Mouse (Mus musculus): Measurements from ENCODE around the gene Crip1. TPM values are rescaled to one million over a fixed set of nuclear protein-coding genes. Genes with fewer than 3 reads are reported as not detected.

The Crip1 gene
- polyA plus RNA-seq, 1 experiment from 2014 or later, result 63.5 TPM

DNA sequence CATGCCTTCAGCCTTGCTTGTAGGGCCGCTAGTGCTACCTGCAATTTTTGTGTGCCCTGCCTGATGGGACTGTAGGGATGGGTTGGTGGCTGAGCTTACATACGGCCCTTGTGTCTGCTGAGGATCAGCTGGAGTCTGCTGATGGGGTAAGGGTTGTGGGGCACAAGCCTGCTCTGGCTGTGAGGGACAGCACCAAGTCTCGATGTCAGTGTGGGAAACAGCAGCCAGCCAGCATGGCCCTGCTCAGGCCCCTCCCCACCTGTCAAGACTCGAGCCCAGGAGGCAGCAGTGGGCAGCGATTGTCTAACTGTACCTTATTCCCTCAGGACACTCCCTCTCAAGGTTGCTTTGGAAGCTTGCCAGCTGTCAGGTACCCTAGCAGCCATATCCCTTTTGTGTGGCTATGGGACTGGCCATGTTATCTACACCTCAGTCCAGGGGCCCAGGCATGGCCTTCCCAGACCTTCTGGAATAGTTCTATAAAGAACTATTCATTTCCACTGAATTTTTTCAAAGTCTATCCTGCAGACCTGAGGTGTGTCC is 12.2 kb upstream of the Crip1 start:
- H3K4me3 ChIP-seq (ENCODE audit: low read depth, low read length), result no peak overlapping the region
- no peak overlapping the region for H3K9ac ChIP-seq (replicated peaks; ENCODE audit: low read length)
- no peaks in the 10 kb centered on the region for H3K4me1 ChIP-seq (ENCODE audit: control insufficient read depth, insufficient read depth, low read length)
- peaks cover 32% of the 10 kb centered on the region for H3K36me3 ChIP-seq (replicated peaks; ENCODE audit: control insufficient read depth, insufficient read depth, low read depth, low read length)
- H3K9me3 ChIP-seq (replicated peaks; ENCODE audit: control insufficient read depth, low read length), result no peaks in the 10 kb centered on the region
- WGBS, result 92% methylated on average over 5 of the region's 5 CpGs
- H3K27me3 ChIP-seq (ENCODE audit: control insufficient read depth, insufficient read depth, low read length), result no peaks in the 10 kb centered on the region; the same call in 1 of the 2 replicates
- ATAC-seq (replicated peaks; ENCODE audit: insufficient number of reproducible peaks, low FRiP score, low TSS enrichment, low read depth), result no peak
- DNase-seq (ENCODE audit: low spot score), result no peak
- no peak overlapping the region for H3K27ac ChIP-seq (replicated peaks; ENCODE audit: low read depth, low read length)
- H3K4me2 ChIP-seq (ENCODE audit: low read depth, low read length), result no peak overlapping the region

DNA sequence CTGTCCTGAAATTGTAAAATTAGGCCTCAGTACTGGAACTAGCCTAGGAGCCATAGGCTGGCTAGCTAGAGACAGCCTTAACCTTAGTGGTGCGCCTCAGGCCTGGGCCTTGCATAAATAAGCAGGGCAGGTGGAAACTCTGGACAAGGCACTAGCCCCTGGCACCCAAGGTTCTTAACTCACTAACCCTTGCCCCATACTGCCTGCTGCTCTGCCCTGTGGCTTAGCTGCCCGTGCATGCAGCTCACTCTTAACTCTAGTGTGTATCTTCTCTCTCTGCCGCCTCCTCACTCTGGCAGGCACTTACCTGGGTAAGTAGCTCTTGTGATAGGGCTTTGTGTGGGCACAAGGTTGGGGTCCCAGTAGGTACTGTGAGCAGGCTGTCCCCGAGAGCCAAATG is 11.6 kb upstream of the Crip1 start:
- Histone ChIP-seq H3K4me3 (ENCODE audit: low read depth, low read length) (no peak overlapping the region), H3K9ac (replicated peaks; ENCODE audit: low read length) (no peak overlapping the region), H3K27ac (replicated peaks; ENCODE audit: low read depth, low read length) (no peak overlapping the region), H3K4me1 (ENCODE audit: control insufficient read depth, insufficient read depth, low read length) (no peaks in the 10 kb centered on the region), H3K9me3 (replicated peaks; ENCODE audit: control insufficient read depth, low read length) (no peaks in the 10 kb centered on the region), H3K27me3 (ENCODE audit: control insufficient read depth, insufficient read depth, low read length) (no peaks in the 10 kb centered on the region; the same call in 1 of the 2 replicates), H3K36me3 (replicated peaks; ENCODE audit: control insufficient read depth, insufficient read depth, low read depth, low read length) (peaks cover 32% of the 10 kb centered on the region), H3K4me2 (ENCODE audit: low read depth, low read length) (no peak overlapping the region)
- ATAC-seq (replicated peaks; ENCODE audit: insufficient number of reproducible peaks, low FRiP score, low TSS enrichment, low read depth) (no peak), DNase-seq (ENCODE audit: low spot score) (no peak)
- WGBS, result 95% methylated on average over 4 of the region's 4 CpGs

DNA sequence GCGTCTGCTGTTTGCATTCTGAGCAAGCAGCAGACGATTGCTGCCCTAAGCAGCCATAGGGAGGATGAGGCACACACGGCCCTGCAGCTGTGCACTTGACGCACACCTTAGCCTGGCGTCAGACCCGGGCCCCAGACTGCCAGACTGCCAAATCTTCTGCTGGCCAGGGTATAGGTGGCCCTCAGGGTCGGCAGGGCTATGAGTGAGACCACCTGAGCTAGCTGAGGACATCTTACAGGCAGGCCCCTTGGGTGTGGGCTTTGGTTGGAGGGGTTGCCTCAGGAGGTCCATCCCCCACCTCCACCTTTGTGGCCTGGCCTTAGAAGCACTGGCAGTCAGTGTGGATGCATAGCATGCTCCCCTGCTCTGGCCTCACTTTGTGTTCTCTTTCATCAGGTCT is 10.7 kb upstream of the Crip1 start:
- Histone ChIP-seq H3K9ac (replicated peaks; ENCODE audit: low read length) (no peak overlapping the region), H3K4me3 (ENCODE audit: low read depth, low read length) (no peak overlapping the region), H3K4me1 (ENCODE audit: control insufficient read depth, insufficient read depth, low read length) (0 out of 2 replicates have a peak, but pooled peaks cover 3% of the 10 kb centered on the region), H3K9me3 (replicated peaks; ENCODE audit: control insufficient read depth, low read length) (no peaks in the 10 kb centered on the region), H3K27me3 (ENCODE audit: control insufficient read depth, insufficient read depth, low read length) (no peaks in the 10 kb centered on the region; the same call in 1 of the 2 replicates), H3K27ac (replicated peaks; ENCODE audit: low read depth, low read length) (no peak overlapping the region), H3K36me3 (replicated peaks; ENCODE audit: control insufficient read depth, insufficient read depth, low read depth, low read length) (peaks cover 32% of the 10 kb centered on the region), H3K4me2 (ENCODE audit: low read depth, low read length) (no peak overlapping the region)
- ATAC-seq (replicated peaks; ENCODE audit: insufficient number of reproducible peaks, low FRiP score, low TSS enrichment, low read depth) (no peak), DNase-seq (ENCODE audit: low spot score) (no peak)
- WGBS, result 90% methylated on average over 7 of the region's 7 CpGs

DNA sequence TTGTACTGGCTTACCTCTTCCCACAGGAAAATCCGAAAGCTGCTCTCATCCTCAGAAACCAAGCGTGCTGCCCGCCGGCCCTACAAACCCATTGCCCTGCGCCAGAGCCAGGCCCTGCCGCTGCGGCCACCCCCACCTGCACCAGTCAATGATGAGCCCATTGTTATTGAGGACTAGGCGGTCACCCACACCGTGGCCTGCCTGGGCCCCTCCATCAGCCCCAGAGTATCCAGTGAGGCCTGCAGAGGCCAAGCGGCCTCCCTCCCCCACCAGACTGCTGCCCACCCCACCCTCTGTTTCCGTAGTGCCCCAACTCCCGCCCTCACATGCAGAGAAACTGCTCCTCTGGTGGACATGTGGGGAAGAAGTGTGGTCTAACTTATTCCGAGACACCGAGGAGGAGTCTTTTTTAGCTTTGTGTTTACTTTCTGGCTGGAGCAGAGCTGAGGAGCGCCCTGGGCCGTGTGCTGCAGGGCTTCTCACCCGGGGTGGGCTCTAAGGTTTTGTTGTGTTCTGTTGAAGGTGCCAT is 9.6 kb upstream of the Crip1 start:
- no peak overlapping the region for H3K9ac ChIP-seq (replicated peaks; ENCODE audit: low read length)
- DNase-seq (ENCODE audit: low spot score) (no peak), ATAC-seq (replicated peaks; ENCODE audit: insufficient number of reproducible peaks, low FRiP score, low TSS enrichment, low read depth) (no peak)
- no peak overlapping the region for H3K4me3 ChIP-seq (ENCODE audit: low read depth, low read length)
- H3K27me3 ChIP-seq (ENCODE audit: control insufficient read depth, insufficient read depth, low read length), result peaks cover 7% of the 10 kb centered on the region
- H3K9me3 ChIP-seq (replicated peaks; ENCODE audit: control insufficient read depth, low read length), result no peaks in the 10 kb centered on the region
- peaks cover 31% of the 10 kb centered on the region for H3K36me3 ChIP-seq (replicated peaks; ENCODE audit: control insufficient read depth, insufficient read depth, low read depth, low read length)
- H3K27ac ChIP-seq (replicated peaks; ENCODE audit: low read depth, low read length), result no peak overlapping the region
- 91% methylated on average over 17 of the region's 17 CpGs for WGBS
- H3K4me2 ChIP-seq (ENCODE audit: low read depth, low read length), result no peak overlapping the region
- H3K4me1 ChIP-seq (ENCODE audit: control insufficient read depth, insufficient read depth, low read length), result 0 out of 2 replicates have a peak, but pooled peaks cover 3% of the 10 kb centered on the region

DNA sequence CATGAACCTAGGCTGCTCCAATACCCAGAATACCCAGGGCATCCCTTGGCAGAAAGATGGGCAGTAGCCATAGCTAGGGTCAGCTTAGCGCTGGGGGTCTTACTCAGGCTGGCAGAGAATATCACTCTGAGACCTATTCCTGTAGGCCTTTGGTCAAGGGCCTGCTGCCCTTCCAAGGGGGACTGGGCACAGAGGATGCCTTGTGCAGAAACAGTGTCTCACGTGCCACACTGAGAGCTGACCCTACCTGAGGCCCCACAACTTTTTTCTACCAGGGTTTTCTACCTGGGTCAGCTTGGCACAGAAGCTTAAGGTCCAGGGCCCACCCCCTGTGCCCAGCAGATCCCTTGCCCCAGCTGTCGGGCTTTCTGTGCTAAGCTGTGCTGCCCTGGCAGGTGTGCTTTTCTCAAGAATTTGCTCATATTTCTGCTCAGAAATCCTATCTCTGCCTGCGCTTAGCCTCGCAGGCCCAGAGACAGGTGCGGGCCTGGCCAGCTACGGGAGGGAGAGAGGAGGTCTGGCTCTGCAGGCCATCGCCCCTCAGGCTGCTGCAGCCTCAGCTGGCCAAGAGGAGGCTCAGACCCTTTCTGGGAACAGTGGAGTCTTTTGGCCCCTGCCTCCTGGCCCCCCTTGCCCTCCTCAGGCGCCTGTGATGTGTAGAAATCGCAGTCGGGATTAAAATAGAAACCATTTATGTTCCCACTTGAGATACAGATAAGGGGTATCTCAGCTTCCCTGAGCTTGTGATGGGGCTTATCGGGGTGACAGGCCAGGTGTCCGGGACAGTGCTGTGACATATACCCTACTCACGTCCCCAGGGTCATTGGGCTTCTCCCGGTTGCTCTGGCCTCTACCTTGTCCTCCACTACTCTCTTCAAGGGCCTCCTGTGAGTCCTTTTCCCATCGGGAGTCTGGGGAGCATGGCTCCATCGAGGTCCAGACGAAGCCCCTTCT is 8.6 kb upstream of the Crip1 start:
- WGBS, result 88% methylated on average over 18 of the region's 18 CpGs
- H3K27ac ChIP-seq (replicated peaks; ENCODE audit: low read depth, low read length), result no peak overlapping the region
- no peak overlapping the region for H3K4me2 ChIP-seq (ENCODE audit: low read depth, low read length)
- H3K36me3 ChIP-seq (replicated peaks; ENCODE audit: control insufficient read depth, insufficient read depth, low read depth, low read length), result peaks cover 22% of the 10 kb centered on the region
- H3K4me1 ChIP-seq (ENCODE audit: control insufficient read depth, insufficient read depth, low read length), result peaks cover 7% of the 10 kb centered on the region; the same call in 1 of the 2 replicates
- H3K9ac ChIP-seq (replicated peaks; ENCODE audit: low read length), result no peak overlapping the region
- no peak for ATAC-seq (replicated peaks; ENCODE audit: insufficient number of reproducible peaks, low FRiP score, low TSS enrichment, low read depth)
- no peaks in the 10 kb centered on the region for H3K9me3 ChIP-seq (replicated peaks; ENCODE audit: control insufficient read depth, low read length)
- DNase-seq (ENCODE audit: low spot score), result no peak
- peaks cover 12% of the 10 kb centered on the region for H3K27me3 ChIP-seq (ENCODE audit: control insufficient read depth, insufficient read depth, low read length)
- no peak overlapping the region for H3K4me3 ChIP-seq (ENCODE audit: low read depth, low read length)

DNA sequence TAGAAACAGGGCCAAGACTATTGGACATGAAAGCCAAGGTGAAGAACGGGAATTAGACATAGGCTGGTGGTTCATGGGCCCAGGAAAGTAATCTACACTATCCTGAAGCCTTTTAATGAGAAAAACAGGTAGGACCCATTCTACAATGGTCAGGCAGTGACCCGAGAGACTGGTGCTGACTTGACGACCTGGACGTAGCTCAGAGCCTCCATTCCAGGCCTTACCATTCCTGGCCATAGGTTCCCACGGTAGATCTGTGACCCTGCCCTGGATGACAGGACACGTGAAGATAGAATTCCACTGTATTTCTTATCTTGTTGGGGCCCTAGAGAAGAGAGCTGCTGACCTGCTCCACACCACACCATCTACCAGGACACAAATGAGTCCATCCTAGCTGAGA is 7.8 kb upstream of the Crip1 start:
- peaks cover 21% of the 10 kb centered on the region for H3K36me3 ChIP-seq (replicated peaks; ENCODE audit: control insufficient read depth, insufficient read depth, low read depth, low read length)
- no peaks in the 10 kb centered on the region for H3K9me3 ChIP-seq (replicated peaks; ENCODE audit: control insufficient read depth, low read length)
- no peak overlapping the region for H3K4me3 ChIP-seq (ENCODE audit: low read depth, low read length)
- H3K4me1 ChIP-seq (ENCODE audit: control insufficient read depth, insufficient read depth, low read length), result peaks cover 7% of the 10 kb centered on the region
- H3K9ac ChIP-seq (replicated peaks; ENCODE audit: low read length), result no peak overlapping the region
- H3K27ac ChIP-seq (replicated peaks; ENCODE audit: low read depth, low read length), result no peak overlapping the region
- DNase-seq (ENCODE audit: low spot score) (no peak), ATAC-seq (replicated peaks; ENCODE audit: insufficient number of reproducible peaks, low FRiP score, low TSS enrichment, low read depth) (no peak)
- peaks cover 14% of the 10 kb centered on the region for H3K27me3 ChIP-seq (ENCODE audit: control insufficient read depth, insufficient read depth, low read length)
- WGBS, result 79% methylated on average over 6 of the region's 6 CpGs
- no peak overlapping the region for H3K4me2 ChIP-seq (ENCODE audit: low read depth, low read length)

DNA sequence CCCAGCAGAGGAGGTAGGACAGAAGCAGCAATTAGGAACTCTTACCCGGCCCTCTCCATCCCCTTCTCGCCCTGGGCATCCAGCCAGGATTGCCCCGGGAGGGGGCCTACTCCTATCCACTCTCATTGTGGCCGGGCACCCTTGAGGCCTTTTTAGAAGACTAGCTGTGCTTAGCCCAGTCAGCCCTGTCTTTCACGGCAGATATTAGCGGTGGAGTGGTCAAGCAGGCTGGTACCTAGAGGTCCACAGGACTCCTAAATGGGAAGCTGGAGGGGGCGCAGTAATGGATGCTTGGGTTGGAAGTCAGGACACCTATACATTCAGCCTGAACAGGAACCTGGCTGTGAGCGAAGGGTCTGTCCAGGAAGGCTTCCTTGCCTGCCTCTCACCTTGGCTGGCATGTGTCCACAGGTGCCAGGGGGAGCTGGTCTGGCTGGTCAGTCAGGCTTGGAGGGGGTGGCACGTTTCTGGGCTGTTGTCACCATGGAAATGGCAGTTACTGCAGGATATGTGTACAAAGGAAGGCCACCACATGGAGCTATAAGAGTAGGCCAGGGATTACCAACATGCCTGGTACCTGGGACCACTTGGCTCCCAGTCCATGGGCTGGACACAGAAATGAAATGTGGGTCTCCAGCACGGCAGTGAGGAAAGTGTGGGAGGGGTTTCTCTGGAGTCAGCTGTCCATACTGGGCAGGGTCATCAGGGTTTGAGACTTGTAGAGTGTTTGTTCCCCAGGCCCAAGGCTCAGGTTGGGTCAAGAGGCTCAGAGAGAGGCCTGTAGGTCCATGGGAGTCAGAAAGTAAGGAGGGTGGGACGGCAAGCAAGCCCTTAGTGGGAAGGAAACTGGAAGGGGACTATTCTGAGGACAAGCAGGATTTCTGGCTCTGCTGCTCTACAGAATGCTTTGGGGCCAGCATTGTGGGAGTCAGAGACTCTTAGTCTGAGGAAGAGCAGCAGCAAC is 6.9 kb upstream of the Crip1 start:
- Histone ChIP-seq H3K4me1 (ENCODE audit: control insufficient read depth, insufficient read depth, low read length) (peaks cover 7% of the 10 kb centered on the region), H3K9me3 (replicated peaks; ENCODE audit: control insufficient read depth, low read length) (no peaks in the 10 kb centered on the region), H3K27me3 (ENCODE audit: control insufficient read depth, insufficient read depth, low read length) (peaks cover 14% of the 10 kb centered on the region), H3K4me2 (ENCODE audit: low read depth, low read length) (peak overlapping the region; percentile 79), H3K36me3 (replicated peaks; ENCODE audit: control insufficient read depth, insufficient read depth, low read depth, low read length) (peaks cover 19% of the 10 kb centered on the region), H3K27ac (replicated peaks; ENCODE audit: low read depth, low read length) (peak overlapping the region; percentile 47; the same call in 1 of the 2 replicates), H3K9ac (replicated peaks; ENCODE audit: low read length) (peak overlapping the region; percentile 4), H3K4me3 (ENCODE audit: low read depth, low read length) (peak overlapping the region; percentile 43)
- DNase-seq (ENCODE audit: low spot score), result no peak
- no peak for ATAC-seq (replicated peaks; ENCODE audit: insufficient number of reproducible peaks, low FRiP score, low TSS enrichment, low read depth)
- WGBS, result 41% methylated on average over 11 of the region's 11 CpGs
